Mouse (Mus musculus) limb, embryonic 13.5 days (tissue): Measurements from ENCODE around the gene Avp. TPM values are rescaled to one million over a fixed set of nuclear protein-coding genes. Genes with fewer than 3 reads are reported as not detected.

Source experiments
- ATAC-seq: fragments of 200-750 bp; cut with Nextera tagmentation; 2 replicates; pipeline ENCODE4 v1.8.0; 2017; ENCODE audit warnings: low read depth, moderate number of reproducible peaks, moderate TSS enrichment; ENCODE audit not compliant: low FRiP score
- H3K27ac ChIP-seq: fragments of 300-500 bp; sonication (generic); 2 replicates; pipeline ENCODE4 v1.5.1; 2015; ENCODE audit warnings: inconsistent platforms, mild to moderate bottlenecking, moderate library complexity
- H3K27me3 ChIP-seq: fragments of 300-500 bp; sonication (generic); 2 replicates; pipeline ENCODE4 v1.6.1; 2015; ENCODE audit warnings: mild to moderate bottlenecking, inconsistent platforms
- H3K36me3 ChIP-seq: fragments of 300-500 bp; sonication (generic); 2 replicates; pipeline ENCODE4 v1.6.1; 2015; ENCODE audit warnings: inconsistent platforms, mild to moderate bottlenecking, moderate library complexity
- H3K4me1 ChIP-seq: fragments of 300-500 bp; sonication (generic); 2 replicates; pipeline ENCODE4 v1.6.1; 2015; ENCODE audit warnings: inconsistent platforms
- H3K4me2 ChIP-seq: fragments of 300-500 bp; sonication (generic); replicated peaks from 2 replicates; pipeline ENCODE4 v1.6.1; 2015; ENCODE audit warnings: inconsistent platforms, mild to moderate bottlenecking, moderate library complexity
- H3K4me3 ChIP-seq: fragments of 300-500 bp; sonication (generic); 2 replicates; pipeline ENCODE4 v1.5.1; 2015; ENCODE audit warnings: moderate library complexity, mild to moderate bottlenecking, inconsistent platforms
- H3K9ac ChIP-seq: fragments of 300-500 bp; sonication (generic); 2 replicates; pipeline ENCODE4 v1.6.1; 2015; ENCODE audit warnings: mild to moderate bottlenecking, inconsistent platforms
- H3K9me3 ChIP-seq: fragments of 300-500 bp; sonication (generic); 2 replicates; pipeline ENCODE4 v1.6.1; 2016; ENCODE audit warnings: inconsistent platforms
- WGBS: fragments of 180-500 bp; shearing (Covaris S2); methylation state at CpG from one replicate; pipeline ENCODE4 v1.1.7; 2015; 5-methylcytosine and 5-hydroxymethylcytosine counted together
- polyA plus RNA-seq: library from polyadenylated mRNA; unstranded; fragments of >200 nt; fragmentation: Nextera tagmentation; extraction: Ambion mirVana; gene quantifications from 2 replicates; pipeline ENCODE4 v1.2.1, GENCODE M21; 2015

Gene Avp
- polyA plus RNA-seq, 1 experiment from 2014 or later = not detected

- no peak overlapping the region for H3K27ac ChIP-seq
- H3K9ac ChIP-seq = peak overlapping the region; percentile 91
- no peaks in the 10 kb centered on the region for H3K27me3 ChIP-seq
- peak overlapping the region; percentile 94 for H3K4me2 ChIP-seq
- no peaks in the 10 kb centered on the region for H3K9me3 ChIP-seq
- peaks cover 20% of the 10 kb centered on the region for H3K36me3 ChIP-seq
- ATAC-seq = no peak
- H3K4me3 ChIP-seq = peak overlapping the region; percentile 94
- H3K4me1 ChIP-seq = peaks cover 21% of the 10 kb centered on the region
- 72% methylated on average over 8 of the region's 8 CpGs for WGBS
Measured at GRCm38 (mm10) chr2:130564983-130565382, 17.4 kb downstream of the Avp start.

- Histone ChIP-seq H3K9ac (peak overlapping the region; percentile 91), H3K9me3 (no peaks in the 10 kb centered on the region), H3K4me3 (peak overlapping the region; percentile 94), H3K4me2 (peak overlapping the region; percentile 94), H3K36me3 (peaks cover 20% of the 10 kb centered on the region), H3K27me3 (no peaks in the 10 kb centered on the region), H3K27ac (no peak overlapping the region), H3K4me1 (peaks cover 21% of the 10 kb centered on the region)
- no peak for ATAC-seq
- 0% methylated on average over 23 of the region's 23 CpGs for WGBS
Measured at GRCm38 (mm10) chr2:130564063-130564462, 18.3 kb downstream of the Avp start.

GRCm38 (mm10) chr2:130563212-130564055 is 18.9 kb downstream of the Avp start, which contains the start of gene Mrps26:
Mrps26 (plus strand) TSS chr2:130563742.
- H3K4me1 ChIP-seq = peaks cover 21% of the 10 kb centered on the region
- peak within 1 kb of the TSS; percentile 94 for H3K4me3 ChIP-seq
- under 1% methylated on average over 61 of the region's 61 CpGs for WGBS
- peak within 1 kb of the TSS; percentile 44; the same call in 1 of the 2 replicates for H3K27ac ChIP-seq
- peak within 1 kb of the TSS; percentile 94 for H3K4me2 ChIP-seq
- H3K27me3 ChIP-seq = no peaks in the 10 kb centered on the region
- H3K36me3 ChIP-seq = peaks cover 23% of the 10 kb centered on the region
- H3K9ac ChIP-seq = peak within 1 kb of the TSS; percentile 91
- no peaks in the 10 kb centered on the region for H3K9me3 ChIP-seq
- peak; percentile 99 for ATAC-seq

GRCm38 (mm10) chr2:130558015-130558414 is 24.3 kb downstream of the Avp start:
- Histone ChIP-seq H3K9ac (no peak overlapping the region), H3K9me3 (no peaks in the 10 kb centered on the region), H3K4me2 (no peak overlapping the region), H3K4me3 (no peak overlapping the region), H3K36me3 (peaks cover 53% of the 10 kb centered on the region), H3K27me3 (no peaks in the 10 kb centered on the region), H3K4me1 (peaks cover 5% of the 10 kb centered on the region), H3K27ac (no peak overlapping the region)
- WGBS = 78% methylated on average over 2 of the region's 2 CpGs
- no peak for ATAC-seq

DNA sequence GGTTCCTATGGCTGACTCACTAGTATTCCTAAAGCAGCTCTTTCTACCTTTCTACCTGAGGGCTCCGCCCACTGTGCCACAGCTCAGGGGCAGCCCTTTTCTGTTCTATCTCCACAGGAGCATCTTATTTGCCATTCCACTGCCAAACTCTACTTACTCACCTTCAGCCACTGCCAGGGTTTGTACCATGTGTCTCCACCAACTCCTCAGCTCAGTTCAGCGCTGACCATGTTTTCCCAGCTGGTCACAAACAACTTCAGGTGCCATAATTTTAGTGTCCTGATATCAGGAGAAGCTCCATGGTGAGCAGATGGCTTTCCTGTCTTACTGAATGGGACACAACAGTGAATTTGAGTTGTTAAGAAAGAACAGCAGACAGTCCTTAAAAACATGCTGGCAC is 24.9 kb downstream of the Avp start:
- Histone ChIP-seq H3K4me3 (no peak overlapping the region), H3K9ac (no peak overlapping the region), H3K36me3 (peaks cover 59% of the 10 kb centered on the region), H3K27ac (no peak overlapping the region), H3K9me3 (no peaks in the 10 kb centered on the region), H3K27me3 (no peaks in the 10 kb centered on the region), H3K4me2 (no peak overlapping the region), H3K4me1 (no peaks in the 10 kb centered on the region)
- WGBS = 98% methylated on average over 2 of the region's 2 CpGs
- ATAC-seq = no peak

GRCm38 (mm10) chr2:130556292-130556691 is 26.1 kb downstream of the Avp start:
- no peak for ATAC-seq
- Histone ChIP-seq H3K9me3 (no peaks in the 10 kb centered on the region), H3K4me1 (no peaks in the 10 kb centered on the region), H3K4me3 (no peak overlapping the region), H3K27ac (no peak overlapping the region), H3K9ac (no peak overlapping the region), H3K36me3 (peaks cover 71% of the 10 kb centered on the region), H3K27me3 (no peaks in the 10 kb centered on the region), H3K4me2 (no peak overlapping the region)
- WGBS = 77% methylated on average over 1 of the region's 1 CpGs

GRCm38 (mm10) chr2:130554841-130555240 is 27.5 kb downstream of the Avp start:
- H3K9ac ChIP-seq = no peak overlapping the region
- no peak for ATAC-seq
- no peaks in the 10 kb centered on the region for H3K27me3 ChIP-seq
- H3K4me3 ChIP-seq = no peak overlapping the region
- no peaks in the 10 kb centered on the region for H3K4me1 ChIP-seq
- H3K4me2 ChIP-seq = no peak overlapping the region
- no peaks in the 10 kb centered on the region for H3K9me3 ChIP-seq
- H3K36me3 ChIP-seq = peaks cover 85% of the 10 kb centered on the region
- 85% methylated on average over 7 of the region's 7 CpGs for WGBS
- H3K27ac ChIP-seq = no peak overlapping the region

GRCm38 (mm10) chr2:130546957-130547356 is 35.4 kb downstream of the Avp start:
- no peaks in the 10 kb centered on the region for H3K9me3 ChIP-seq
- no peak overlapping the region for H3K9ac ChIP-seq
- H3K36me3 ChIP-seq = peaks cover 99% of the 10 kb centered on the region
- no peak overlapping the region for H3K27ac ChIP-seq
- no peak overlapping the region for H3K4me3 ChIP-seq
- WGBS = 94% methylated on average over 8 of the region's 8 CpGs
- no peak for ATAC-seq
- H3K4me2 ChIP-seq = no peak overlapping the region
- H3K27me3 ChIP-seq = no peaks in the 10 kb centered on the region
- no peaks in the 10 kb centered on the region for H3K4me1 ChIP-seq

GRCm38 (mm10) chr2:130540266-130540665 is 42.1 kb downstream of the Avp start:
- no peak overlapping the region for H3K4me3 ChIP-seq
- no peak overlapping the region for H3K4me2 ChIP-seq
- no peak overlapping the region; the same call in 1 of the 2 replicates for H3K27ac ChIP-seq
- WGBS = 90% methylated on average over 9 of the region's 9 CpGs
- H3K27me3 ChIP-seq = no peaks in the 10 kb centered on the region
- no peaks in the 10 kb centered on the region for H3K4me1 ChIP-seq
- H3K9ac ChIP-seq = no peak overlapping the region
- peaks cover 95% of the 10 kb centered on the region for H3K36me3 ChIP-seq
- ATAC-seq = no peak
- no peaks in the 10 kb centered on the region for H3K9me3 ChIP-seq

GRCm38 (mm10) chr2:130538876-130539546 is 43.3 kb downstream of the Avp start:
- Histone ChIP-seq H3K27me3 (no peaks in the 10 kb centered on the region), H3K9ac (no peak overlapping the region), H3K27ac (no peak overlapping the region), H3K4me1 (no peaks in the 10 kb centered on the region), H3K36me3 (peaks cover 95% of the 10 kb centered on the region), H3K4me2 (no peak overlapping the region), H3K9me3 (no peaks in the 10 kb centered on the region), H3K4me3 (no peak overlapping the region)
- ATAC-seq = no peak
- WGBS = 85% methylated on average over 8 of the region's 8 CpGs

DNA sequence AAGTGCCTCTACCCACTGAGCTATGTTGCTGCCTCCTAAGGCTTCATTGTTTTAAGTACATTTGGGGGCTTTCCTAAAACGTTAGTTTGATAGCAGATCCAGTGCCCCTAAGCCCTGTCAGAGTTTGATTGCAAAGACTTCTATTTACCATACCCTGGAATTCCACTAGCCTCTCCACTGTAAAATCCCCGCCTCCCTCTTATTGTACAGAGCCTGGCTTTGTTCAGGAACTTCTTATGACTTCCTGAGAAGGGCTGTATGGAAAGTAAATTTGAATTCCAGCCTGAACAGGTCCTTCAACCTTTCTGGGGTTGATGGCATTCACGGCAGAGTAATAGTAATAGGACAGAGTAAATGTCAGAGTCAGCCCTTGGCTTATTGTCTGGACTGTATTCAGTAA is 45.5 kb downstream of the Avp start:
- ATAC-seq = no peak
- Histone ChIP-seq H3K9me3 (no peaks in the 10 kb centered on the region), H3K4me2 (no peak overlapping the region), H3K27ac (no peak overlapping the region), H3K9ac (no peak overlapping the region), H3K4me1 (no peaks in the 10 kb centered on the region), H3K27me3 (no peaks in the 10 kb centered on the region), H3K36me3 (peaks cover 92% of the 10 kb centered on the region), H3K4me3 (no peak overlapping the region)
- 82% methylated on average over 3 of the region's 3 CpGs for WGBS

DNA sequence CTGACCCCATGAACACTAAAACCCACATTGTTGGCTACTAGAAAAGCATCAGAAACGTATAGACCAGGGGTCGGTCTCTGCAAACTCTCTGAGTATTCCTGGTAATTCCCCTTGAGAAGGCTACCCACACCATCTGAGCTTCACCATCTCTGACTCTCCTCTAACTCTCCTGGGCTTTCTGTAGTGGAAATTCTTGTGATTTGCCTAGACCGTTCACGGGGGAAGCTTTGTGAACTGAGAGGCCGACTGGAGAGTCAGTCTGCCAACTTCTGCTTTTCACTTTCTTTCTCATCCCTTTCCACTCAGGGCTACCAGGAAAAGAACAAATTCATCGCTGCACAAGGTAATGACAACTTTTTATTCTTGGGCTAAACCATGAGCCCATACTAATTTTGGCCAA is 47.3 kb downstream of the Avp start:
- H3K9ac ChIP-seq = no peak overlapping the region
- H3K36me3 ChIP-seq = peaks cover 89% of the 10 kb centered on the region
- H3K9me3 ChIP-seq = no peaks in the 10 kb centered on the region
- no peak overlapping the region for H3K4me3 ChIP-seq
- H3K27me3 ChIP-seq = no peaks in the 10 kb centered on the region
- no peak overlapping the region for H3K4me2 ChIP-seq
- no peak for ATAC-seq
- 94% methylated on average over 6 of the region's 6 CpGs for WGBS
- H3K27ac ChIP-seq = no peak overlapping the region
- H3K4me1 ChIP-seq = no peaks in the 10 kb centered on the region
